Mouse (Mus musculus): Measurements from ENCODE around the gene Tnfrsf18. TPM values are rescaled to one million over a fixed set of nuclear protein-coding genes. Genes with fewer than 3 reads are reported as not detected.

The Tnfrsf18 gene
- total and polyA plus RNA-seq, 3 experiments: 9.3 to 16.2 TPM; not detected in 1

- no peak overlapping the region for H3K27ac ChIP-seq (ENCODE audit: control insufficient read depth, low read depth, low read length)
- H3K36me3 ChIP-seq (ENCODE audit: control insufficient read depth in 1 of 2, insufficient read depth in 2 of 2, low read length in 2 of 2): peaks cover 0 to 2% of the 10 kb centered on the region in 2 experiments; a peak in 1 of 4 replicates
- H3K27me3 ChIP-seq (ENCODE audit: control insufficient read depth in 1 of 2, insufficient read depth in 2 of 2, low read length in 2 of 2): no peaks in the 10 kb centered on the region
- DNase-seq (ENCODE audit: low read depth, low spot score): no peak
- no peak overlapping the region for H3K4me3 ChIP-seq (ENCODE audit: control insufficient read depth in 1 of 2, insufficient read depth in 1 of 2, low read depth in 2 of 2, low read length in 2 of 2)
- H3K9me3 ChIP-seq (replicated peaks; ENCODE audit: insufficient read depth, low read length): no peaks in the 10 kb centered on the region
- TF ChIP-seq CHD2 (IDR thresholded peaks at IDR 0.05; ENCODE audit: low read length) (no peak), SIN3A (IDR thresholded peaks at IDR 0.05; ENCODE audit: low read length) (no peak), ZMIZ1 (IDR thresholded peaks at IDR 0.05; ENCODE audit: low read depth, low read length) (no peak)
- H3K9ac ChIP-seq (ENCODE audit: control insufficient read depth, low read depth, low read length, poor library complexity, severe bottlenecking): no peak overlapping the region
- no peaks in the 10 kb centered on the region; a peak in 1 of 4 replicates for H3K4me1 ChIP-seq (ENCODE audit: control insufficient read depth in 1 of 2, insufficient read depth in 2 of 2, low read length in 2 of 2)
- H3K79me2 ChIP-seq (ENCODE audit: control insufficient read depth, insufficient read depth, low read length, poor library complexity): no peaks in the 10 kb centered on the region
Observed at GRCm38 (mm10) chr4:156044754-156045153, 18.8 kb downstream of the Tnfrsf18 start.

DNA sequence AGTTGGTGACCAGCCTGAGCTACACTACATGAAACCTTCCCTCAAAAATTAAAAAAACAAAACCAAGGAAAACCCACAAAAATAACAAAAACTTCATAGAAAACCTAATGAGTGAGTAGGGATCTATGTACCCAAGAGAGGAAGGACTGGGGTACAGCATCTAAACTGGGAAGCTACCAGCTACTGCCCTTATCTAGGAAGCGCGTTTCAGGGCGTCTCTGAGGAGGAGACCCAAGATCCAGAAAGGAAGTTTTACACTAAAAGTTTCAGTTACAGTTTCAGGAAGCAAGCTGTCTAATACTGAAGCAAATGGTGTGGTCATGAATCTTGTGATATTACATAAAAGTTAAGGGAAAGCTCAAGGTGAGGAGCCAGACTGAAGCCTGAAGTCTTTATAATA, 23.8 kb downstream of the Tnfrsf18 start:
- H3K27ac ChIP-seq (ENCODE audit: control insufficient read depth, low read depth, low read length): peak overlapping the region; percentile 1; the same call in 1 of the 2 replicates
- no peaks in the 10 kb centered on the region for H3K79me2 ChIP-seq (ENCODE audit: control insufficient read depth, insufficient read depth, low read length, poor library complexity)
- no peaks in the 10 kb centered on the region for H3K27me3 ChIP-seq (ENCODE audit: control insufficient read depth in 1 of 2, insufficient read depth in 2 of 2, low read length in 2 of 2)
- TF ChIP-seq SMC3 (IDR thresholded peaks at IDR 0.05; ENCODE audit: low read depth, low read length) (0 out of 2 replicates have a peak, but pooled peaks have one; percentile 10), POLR2A (IDR thresholded peaks at IDR 0.05; ENCODE audit: control insufficient read depth in 1 of 2, insufficient read depth in 1 of 2, low read depth in 1 of 2, low read length in 2 of 2, poor library complexity in 1 of 2) (0 out of 4 replicates have a peak, but pooled peaks of 1 of the 2 experiments have one; percentile 24), NRF1 (IDR thresholded peaks at IDR 0.05; ENCODE audit: insufficient read depth, low read depth, low read length, poor library complexity, severe bottlenecking) (no peak), EP300 (IDR thresholded peaks at IDR 0.05; ENCODE audit: low read depth in 1 of 2, low read length in 2 of 2) (peak; percentile 10 to 27; a peak in 3 of 4 replicates), JUND (IDR thresholded peaks at IDR 0.05; ENCODE audit: low read depth, low read length) (no peak), NELFE (IDR thresholded peaks at IDR 0.05; ENCODE audit: low read depth, low read length) (no peak), RCOR1 (IDR thresholded peaks at IDR 0.05; ENCODE audit: low read depth, low read length) (peak; percentile 43; the same call in 1 of the 2 replicates), GATA1 (IDR thresholded peaks at IDR 0.05; ENCODE audit: low read depth, low read length) (peak; percentile 58)
- peak; percentile 65 for DNase-seq (ENCODE audit: low read depth, low spot score)
- peaks cover 0 to 9% of the 10 kb centered on the region in 2 experiments; a peak in 2 of 4 replicates for H3K36me3 ChIP-seq (ENCODE audit: control insufficient read depth in 1 of 2, insufficient read depth in 2 of 2, low read length in 2 of 2)
- H3K4me3 ChIP-seq (ENCODE audit: control insufficient read depth in 1 of 2, insufficient read depth in 1 of 2, low read depth in 2 of 2, low read length in 2 of 2): peak overlapping the region in 1 of 2 experiments; percentile 37; a peak in 2 of 4 replicates
- peaks cover 0 to 8% of the 10 kb centered on the region in 2 experiments; a peak in 3 of 4 replicates for H3K4me1 ChIP-seq (ENCODE audit: control insufficient read depth in 1 of 2, insufficient read depth in 2 of 2, low read length in 2 of 2)
- H3K9me3 ChIP-seq (replicated peaks; ENCODE audit: insufficient read depth, low read length): no peaks in the 10 kb centered on the region
- H3K9ac ChIP-seq (ENCODE audit: control insufficient read depth, low read depth, low read length, poor library complexity, severe bottlenecking): 0 out of 2 replicates have a peak overlapping the region, but pooled peaks have one; percentile 0

DNA sequence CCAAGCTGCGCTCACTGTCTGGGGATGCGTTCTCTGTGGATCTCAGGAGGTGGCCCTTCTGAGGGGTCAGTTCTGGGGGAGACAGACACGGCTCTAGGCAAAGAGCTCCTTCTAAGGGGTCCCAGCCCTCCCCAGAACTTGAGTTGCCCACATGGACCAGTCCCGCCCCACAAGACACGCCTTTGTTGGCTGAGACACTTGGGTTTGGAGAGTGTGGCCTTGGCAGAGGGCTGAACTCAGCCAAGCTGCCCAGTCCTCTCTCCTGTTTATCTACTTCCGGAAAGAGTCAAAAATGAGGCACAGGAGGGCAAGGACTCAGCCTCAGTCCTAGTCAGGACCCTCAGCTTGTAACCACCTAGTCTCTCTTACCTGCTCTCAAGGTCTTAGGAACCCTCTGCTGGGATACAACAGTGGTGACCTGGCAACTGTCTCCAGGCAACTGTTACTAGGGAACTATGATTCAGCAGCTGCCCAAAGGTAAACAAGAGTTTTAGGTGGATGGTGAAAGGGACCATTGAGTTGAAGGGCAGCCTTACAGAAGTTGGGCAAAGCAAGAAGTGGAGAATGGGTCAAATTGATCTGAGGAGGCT, 24.5 kb downstream of the Tnfrsf18 start:
- Histone ChIP-seq H3K9ac (ENCODE audit: control insufficient read depth, low read depth, low read length, poor library complexity, severe bottlenecking) (no peak overlapping the region), H3K9me3 (replicated peaks; ENCODE audit: insufficient read depth, low read length) (no peaks in the 10 kb centered on the region), H3K4me1 (ENCODE audit: control insufficient read depth in 1 of 2, insufficient read depth in 2 of 2, low read length in 2 of 2) (peaks cover 0 to 8% of the 10 kb centered on the region in 2 experiments; a peak in 3 of 4 replicates), H3K79me2 (ENCODE audit: control insufficient read depth, insufficient read depth, low read length, poor library complexity) (no peaks in the 10 kb centered on the region), H3K4me3 (ENCODE audit: control insufficient read depth in 1 of 2, insufficient read depth in 1 of 2, low read depth in 2 of 2, low read length in 2 of 2) (peak overlapping the region in 1 of 2 experiments; percentile 37; a peak in 2 of 4 replicates), H3K27me3 (ENCODE audit: control insufficient read depth in 1 of 2, insufficient read depth in 2 of 2, low read length in 2 of 2) (no peaks in the 10 kb centered on the region), H3K36me3 (ENCODE audit: control insufficient read depth in 1 of 2, insufficient read depth in 2 of 2, low read length in 2 of 2) (peaks cover 0 to 9% of the 10 kb centered on the region in 2 experiments; a peak in 2 of 4 replicates), H3K27ac (ENCODE audit: control insufficient read depth, low read depth, low read length) (no peak overlapping the region)
- peak; percentile 51 for DNase-seq (ENCODE audit: low read depth, low spot score)
- no peak for TF ChIP-seq E2F4 (IDR thresholded peaks at IDR 0.05; ENCODE audit: borderline replicate concordance, low read depth, low read length)
- peak; percentile 42; the same call in 1 of the 2 replicates for TF ChIP-seq ELF1 (IDR thresholded peaks at IDR 0.05; ENCODE audit: low read depth, low read length)
